In the genomic region with DNA sequence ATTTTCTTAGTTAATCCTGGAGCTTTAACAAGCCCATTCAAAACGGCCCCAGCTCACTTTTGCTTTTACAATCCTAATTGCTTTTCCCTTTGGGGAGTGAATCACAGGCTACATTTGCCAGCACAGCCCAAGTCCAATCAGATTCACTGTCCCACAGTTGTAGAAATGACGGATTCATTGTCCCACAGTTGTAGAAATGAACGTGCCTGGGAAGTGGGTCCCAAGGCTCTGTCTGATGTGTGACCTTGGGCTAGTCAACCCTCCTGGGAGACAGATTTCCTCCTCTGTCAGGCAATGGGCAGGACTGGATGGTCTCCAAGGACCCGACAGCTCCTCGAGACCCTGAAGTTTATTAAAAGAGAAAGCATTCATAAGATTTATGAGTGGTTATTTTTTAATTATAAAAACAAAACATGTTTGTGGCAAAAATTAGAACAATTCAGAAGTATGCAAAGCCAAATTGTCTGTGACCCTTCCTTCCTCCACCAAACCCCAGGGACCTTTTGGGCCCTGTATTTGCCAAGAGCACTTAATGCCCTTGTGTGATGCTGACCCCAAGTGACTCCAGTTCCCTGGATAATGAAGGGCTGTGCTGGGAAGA, we compare ENCODE assay signal across 11 mouse cellular contexts.
DNase-seq lines count a peak whose midpoint lies in the region; ATAC-seq and TF ChIP-seq lines count a peak whose summit lies in the region.
"Had no signal": no experiment of that assay in that cellular context is flagged by ENCODE, and none has a peak within 500 bp of the region (broad histone marks: within the 10 kb centered on the region; RNA-seq: fewer than 3 reads in every experiment).

No protein-coding gene starts in this region.

- no peak overlapping the region for H3K9ac ChIP-seq in embryonic facial prominence, embryonic 13.5 days

- no peak for ATAC-seq in embryonic facial prominence, embryonic 13.5 days (ENCODE audit: insufficient number of reproducible peaks, insufficient read depth, low FRiP score, low TSS enrichment, low read depth)
- ATAC-seq: Patski had no signal

- peak; percentile 62 for DNase-seq in adrenal gland, adult 2 months
- no peak for DNase-seq in adrenal gland, adult 18-20 months (ENCODE audit: low spot score in 2 of 2)
- DNase-seq in ES-CJ7 (ENCODE audit: low read depth, low spot score): peak; percentile 52
- DNase-seq in kidney, adult 2 months: peak; percentile 90
- DNase-seq in cerebellum, postnatal 36 days: no peak
- DNase-seq in T-cell, adult 2 months (ENCODE audit: low spot score): no peak
- DNase-seq in lung, postnatal 4 days: no peak
- DNase-seq: lung, postnatal 36 days had no signal

- no peak for TF ChIP-seq CTCF in kidney, adult 2 months (conservative IDR thresholded peaks at IDR 0.05; ENCODE audit: insufficient read depth, insufficient read length, low read depth, low read length)

- no peaks in the 10 kb centered on the region for H3K9me3 ChIP-seq in embryonic facial prominence, embryonic 13.5 days

- peaks cover 15% of the 10 kb centered on the region for H3K4me1 ChIP-seq in embryonic facial prominence, embryonic 13.5 days
- peaks cover 17% of the 10 kb centered on the region for H3K4me1 ChIP-seq in kidney, adult 2 months (ENCODE audit: control insufficient read depth, insufficient read depth, low read length)

- H3K36me3 ChIP-seq in embryonic facial prominence, embryonic 13.5 days: no peaks in the 10 kb centered on the region
- H3K36me3 ChIP-seq in kidney, adult 2 months (ENCODE audit: control insufficient read depth, insufficient read depth, low read length): no peaks in the 10 kb centered on the region

- 46% methylated on average over 5 of the region's 5 CpGs for WGBS in embryonic facial prominence, embryonic 13.5 days
- WGBS in kidney, adult 2 months: 42% methylated on average over 5 of the region's 5 CpGs

- H3K4me3 ChIP-seq in embryonic facial prominence, embryonic 13.5 days: no peak overlapping the region
- H3K4me3 ChIP-seq in kidney, adult 2 months (ENCODE audit: insufficient read depth, low read depth, low read length): no peak overlapping the region

- H3K4me2 ChIP-seq in embryonic facial prominence, embryonic 13.5 days: no peak overlapping the region
- H3K4me2 ChIP-seq: liver, embryonic 11.5 days had no signal

- H3K27me3 ChIP-seq in embryonic facial prominence, embryonic 13.5 days: no peaks in the 10 kb centered on the region
- H3K27me3 ChIP-seq in kidney, adult 2 months (replicated peaks; ENCODE audit: control insufficient read depth, insufficient read depth, low read length): no peaks in the 10 kb centered on the region
- H3K27me3 ChIP-seq: Patski had no signal

- H3K27ac ChIP-seq in embryonic facial prominence, embryonic 13.5 days: peak overlapping the region; percentile 39; the same call in 1 of the 2 replicates
- H3K27ac ChIP-seq in kidney, adult 2 months (ENCODE audit: insufficient read depth, low read depth, low read length): peak overlapping the region; percentile 79

- no peak for TF ChIP-seq POLR2A in kidney, adult 2 months (IDR thresholded peaks at IDR 0.05; ENCODE audit: low read depth, low read length)

Comparison
In these comparisons a context has a peak if more than half of its experiments do, and no peak if none do; other contexts are left out.
1. DNase-seq: peak in adrenal gland, adult 2 months (single experiment), ES-CJ7 (single experiment) and kidney, adult 2 months (single experiment); none in adrenal gland, adult 18-20 months (0 of 2), cerebellum, postnatal 36 days (0 of 2), T-cell, adult 2 months (single experiment) and lung, postnatal 4 days (0 of 2).